Mouse (Mus musculus) embryonic facial prominence, embryonic 11.5 days (tissue): Measurements from ENCODE around the gene Zfp11. TPM values are rescaled to one million over a fixed set of nuclear protein-coding genes. Genes with fewer than 3 reads are reported as not detected.
"Not testable (repeated sequence)": the region's sequence is repeated elsewhere in the genome, so short reads cannot be mapped to it uniquely, and the experiment has no call there.

ENCODE experiments used
- ATAC-seq: fragments of 200-750 bp; cut with Nextera tagmentation; replicated peaks from 2 replicates; pipeline ENCODE4 v1.8.0; 2017; ENCODE audit warnings: low read depth; ENCODE audit not compliant: insufficient number of reproducible peaks, low FRiP score, low TSS enrichment
- DNase-seq: peaks from one replicate; pipeline ENCODE4 v3.0.0-alpha.2; 2015; ENCODE audit warnings: low spot score
- H3K27ac ChIP-seq: fragments of 300-500 bp; sonication (generic); replicated peaks from 2 replicates; pipeline ENCODE4 v1.5.1; 2014; ENCODE audit warnings: mild to moderate bottlenecking, low read depth, low read length, control low read depth
- H3K27me3 ChIP-seq: fragments of 300-500 bp; sonication (generic); 2 replicates; pipeline ENCODE4 v1.6.1; 2014; ENCODE audit warnings: mild to moderate bottlenecking, low read length, moderate library complexity, mixed read lengths; ENCODE audit not compliant: control insufficient read depth, insufficient read depth
- H3K36me3 ChIP-seq: fragments of 300-500 bp; sonication (generic); replicated peaks from 2 replicates; pipeline ENCODE4 v1.6.1; 2014; ENCODE audit warnings: low read depth, mild to moderate bottlenecking, low read length, moderate library complexity, mixed read lengths; ENCODE audit not compliant: control insufficient read depth, insufficient read depth
- H3K4me1 ChIP-seq: fragments of 300-500 bp; sonication (generic); 2 replicates; pipeline ENCODE4 v1.6.1; 2014; ENCODE audit warnings: low read length, mixed read lengths; ENCODE audit not compliant: control insufficient read depth, insufficient read depth
- H3K4me2 ChIP-seq: fragments of 300-500 bp; sonication (generic); 2 replicates; pipeline ENCODE4 v1.6.1; 2014; ENCODE audit warnings: low read depth, mild to moderate bottlenecking, control low read depth, low read length, moderate library complexity
- H3K4me3 ChIP-seq: fragments of 300-500 bp; sonication (generic); 2 replicates; pipeline ENCODE4 v1.5.1; 2014; ENCODE audit warnings: low read depth, low read length, control low read depth
- H3K9ac ChIP-seq: fragments of 300-500 bp; sonication (generic); replicated peaks from 2 replicates; pipeline ENCODE4 v1.6.1; 2014; ENCODE audit warnings: mild to moderate bottlenecking, control low read depth, low read length
- H3K9me3 ChIP-seq: fragments of 300-500 bp; sonication (generic); replicated peaks from 2 replicates; pipeline ENCODE4 v1.6.1; 2016; ENCODE audit warnings: mild to moderate bottlenecking, low read length, inconsistent platforms, mixed read lengths; ENCODE audit not compliant: control insufficient read depth
- WGBS: fragments of 180-500 bp; shearing (Covaris S2); extraction: QIAGEN DNeasy Blood & Tissue Kit; methylation state at CpG from one replicate; pipeline ENCODE4 v1.1.7; 2014; 5-methylcytosine and 5-hydroxymethylcytosine counted together
- polyA plus RNA-seq: library from polyadenylated mRNA; unstranded; fragments of >200 nt; fragmentation: Nextera tagmentation; extraction: Ambion mirVana; gene quantifications from 2 replicates; pipeline ENCODE4 v1.2.1, GENCODE M21; 2014

The Zfp11 gene
- polyA plus RNA-seq, 1 experiment from 2014 or later, result 5.6 TPM

- Histone ChIP-seq H3K4me3 (no peak overlapping the region), H3K27ac (no peak overlapping the region), H3K9ac (no peak overlapping the region), H3K36me3 (no peaks in the 10 kb centered on the region), H3K27me3 (no peaks in the 10 kb centered on the region), H3K9me3 (no peaks in the 10 kb centered on the region), H3K4me1 (no peaks in the 10 kb centered on the region), H3K4me2 (no peak overlapping the region)
- WGBS, result 93% methylated on average over 5 of the region's 5 CpGs
- ATAC-seq, result no peak
- no peak for DNase-seq
These were observed 19.0 kb downstream of the Zfp11 start for GRCm38 (mm10) chr5:129650858-129651257.

DNA sequence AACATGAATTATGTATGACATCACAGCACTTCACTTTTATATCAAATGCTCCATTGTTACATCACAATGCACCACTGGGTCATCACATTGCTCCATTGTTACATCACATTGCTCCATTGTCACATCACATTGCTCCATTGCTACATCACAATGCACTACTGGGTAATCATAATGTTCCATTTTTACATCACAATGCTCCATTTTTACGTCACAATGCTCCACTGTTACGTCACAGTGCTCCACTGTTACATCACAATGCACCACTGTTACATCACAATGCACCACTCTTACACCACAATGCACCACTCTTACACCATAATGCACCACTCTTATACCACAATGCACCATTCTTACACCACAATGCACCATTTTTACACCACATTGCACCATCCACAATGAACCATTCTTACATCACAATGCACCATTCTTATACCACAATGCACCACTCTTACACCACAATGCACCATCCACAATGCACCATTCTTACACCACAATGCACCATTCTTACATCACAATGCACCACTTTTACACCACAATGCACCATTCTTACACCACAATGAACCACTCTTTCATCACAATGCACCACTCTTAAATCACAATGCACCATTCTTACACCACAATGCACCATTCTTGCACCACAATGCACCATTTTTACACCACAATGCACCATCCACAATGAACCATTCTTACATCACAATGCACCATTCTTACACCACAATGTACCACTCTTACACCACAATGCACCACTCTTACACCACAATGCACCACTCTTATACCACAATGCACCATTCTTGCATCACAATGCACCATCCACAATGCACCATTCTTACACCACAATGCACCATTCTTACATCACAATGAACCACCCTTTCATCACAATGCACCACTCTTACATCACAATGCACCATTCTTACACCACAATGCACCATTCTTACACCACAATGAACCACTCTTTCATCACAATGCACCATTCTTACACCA, 37.3 kb downstream of the Zfp11 start:
- H3K4me3 ChIP-seq, H3K4me1 ChIP-seq, ATAC-seq, H3K9ac ChIP-seq, H3K27me3 ChIP-seq, H3K36me3 ChIP-seq, H3K9me3 ChIP-seq, H3K4me2 ChIP-seq, DNase-seq, H3K27ac ChIP-seq: not testable (repeated sequence)
- WGBS, result 83% methylated on average over 2 of the region's 2 CpGs

DNA sequence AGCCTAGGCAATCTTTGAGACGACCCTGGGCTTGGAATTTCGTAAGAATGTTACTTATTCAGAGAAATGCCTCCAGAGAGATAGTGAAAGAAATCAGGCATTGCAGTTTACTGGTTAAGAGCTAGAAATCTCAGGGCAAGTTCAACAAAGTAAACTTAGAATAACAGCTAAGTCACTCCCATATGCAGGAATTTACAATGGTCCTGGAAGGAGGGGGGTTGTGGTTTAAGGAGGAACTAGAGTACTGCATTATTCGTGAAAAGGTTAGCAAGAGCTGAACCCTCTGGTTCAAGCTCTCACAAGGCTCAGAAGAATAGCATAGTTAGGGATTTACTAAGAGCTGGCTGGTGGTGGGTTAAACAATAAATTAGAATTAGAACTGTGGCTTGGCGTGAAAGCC, 43.3 kb downstream of the Zfp11 start:
- H3K4me2 ChIP-seq, H3K27me3 ChIP-seq, H3K9ac ChIP-seq, H3K4me1 ChIP-seq, H3K36me3 ChIP-seq, H3K27ac ChIP-seq, H3K4me3 ChIP-seq, DNase-seq, H3K9me3 ChIP-seq, ATAC-seq: not testable (repeated sequence)
- WGBS, result 76% methylated on average over 4 of the region's 4 CpGs

- H3K27me3 ChIP-seq, result no peaks in the 10 kb centered on the region
- no peaks in the 10 kb centered on the region for H3K36me3 ChIP-seq
- H3K9ac ChIP-seq, result no peak overlapping the region
- 86% methylated on average over 6 of the region's 6 CpGs for WGBS
- H3K4me2 ChIP-seq, result no peak overlapping the region
- no peaks in the 10 kb centered on the region for H3K4me1 ChIP-seq
- DNase-seq (no peak), ATAC-seq (no peak)
- no peak overlapping the region for H3K27ac ChIP-seq
- H3K9me3 ChIP-seq, result no peaks in the 10 kb centered on the region
- no peak overlapping the region for H3K4me3 ChIP-seq
These were observed 43.8 kb downstream of the Zfp11 start for GRCm38 (mm10) chr5:129626099-129626498.

DNA sequence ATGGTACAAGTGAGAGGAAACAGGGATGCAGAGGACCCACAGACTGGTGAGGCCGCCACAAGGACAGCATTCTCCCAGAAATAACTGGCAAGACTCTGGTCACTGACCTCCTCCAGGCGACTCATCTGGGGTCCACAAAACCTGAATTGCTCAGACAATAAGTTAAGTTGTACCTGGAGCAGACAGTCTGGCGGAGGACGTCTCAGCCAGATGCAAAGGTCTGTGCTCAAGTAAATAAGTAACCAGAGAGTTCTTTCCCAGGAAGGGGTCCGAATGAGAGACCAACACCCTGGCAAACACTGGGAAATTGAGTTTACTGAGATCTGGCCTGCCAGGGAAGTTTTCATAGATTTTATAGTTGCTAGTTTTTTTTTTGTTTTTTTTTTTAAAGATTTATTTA, 48.5 kb downstream of the Zfp11 start:
- no peak overlapping the region for H3K9ac ChIP-seq
- no peaks in the 10 kb centered on the region for H3K4me1 ChIP-seq
- H3K27ac ChIP-seq, result no peak overlapping the region
- H3K4me2 ChIP-seq, result no peak overlapping the region
- no peak for ATAC-seq
- no peaks in the 10 kb centered on the region for H3K27me3 ChIP-seq
- no peak for DNase-seq
- no peaks in the 10 kb centered on the region for H3K36me3 ChIP-seq
- 83% methylated on average over 5 of the region's 5 CpGs for WGBS
- no peaks in the 10 kb centered on the region for H3K9me3 ChIP-seq
- no peak overlapping the region for H3K4me3 ChIP-seq

GRCm38 (mm10) chr5:129620600-129620999, 49.3 kb downstream of the Zfp11 start:
- H3K4me1 ChIP-seq, H3K27ac ChIP-seq, ATAC-seq, H3K27me3 ChIP-seq, H3K9me3 ChIP-seq, DNase-seq, H3K36me3 ChIP-seq, H3K4me3 ChIP-seq, H3K4me2 ChIP-seq, H3K9ac ChIP-seq: not testable (repeated sequence)
- 61% methylated on average over 9 of the region's 9 CpGs for WGBS

GRCm38 (mm10) chr5:129611060-129611459, 58.8 kb downstream of the Zfp11 start:
- Histone ChIP-seq H3K4me1 (no peaks in the 10 kb centered on the region), H3K9ac (no peak overlapping the region), H3K9me3 (no peaks in the 10 kb centered on the region), H3K36me3 (no peaks in the 10 kb centered on the region), H3K4me2 (no peak overlapping the region), H3K27ac (no peak overlapping the region), H3K4me3 (no peak overlapping the region), H3K27me3 (no peaks in the 10 kb centered on the region)
- ATAC-seq (no peak), DNase-seq (peak; percentile 79)
- WGBS, result 8% methylated on average over 1 of the region's 1 CpGs

DNA sequence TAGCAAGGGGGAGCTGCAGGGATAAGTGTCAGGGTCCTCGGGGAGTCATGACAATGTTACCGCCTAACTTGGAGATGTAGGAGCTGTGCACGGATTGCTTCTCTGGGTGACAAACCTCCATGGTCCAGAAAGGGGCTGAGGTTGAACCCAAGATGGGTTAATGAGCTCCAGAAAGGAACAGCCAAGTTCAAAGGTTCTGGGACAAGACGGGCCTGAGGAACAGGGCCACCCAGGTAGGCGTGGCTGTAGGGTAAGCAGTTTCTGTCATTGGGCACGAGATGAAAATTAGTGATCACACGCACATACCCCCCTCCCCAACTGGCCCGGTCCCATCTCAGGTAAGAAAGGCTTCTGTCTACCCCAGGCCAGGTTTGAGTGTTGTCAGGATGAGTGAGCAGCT, 62.4 kb downstream of the Zfp11 start:
- DNase-seq (no peak), ATAC-seq (no peak)
- no peaks in the 10 kb centered on the region for H3K4me1 ChIP-seq
- no peak overlapping the region for H3K27ac ChIP-seq
- WGBS, result 83% methylated on average over 8 of the region's 8 CpGs
- no peaks in the 10 kb centered on the region for H3K9me3 ChIP-seq
- no peaks in the 10 kb centered on the region for H3K27me3 ChIP-seq
- H3K36me3 ChIP-seq, result no peaks in the 10 kb centered on the region; the same call in 1 of the 2 replicates
- no peak overlapping the region for H3K4me3 ChIP-seq
- no peak overlapping the region for H3K4me2 ChIP-seq
- H3K9ac ChIP-seq, result no peak overlapping the region
